ENCODE assay signal across 40 mouse cellular contexts in the genomic region with DNA sequence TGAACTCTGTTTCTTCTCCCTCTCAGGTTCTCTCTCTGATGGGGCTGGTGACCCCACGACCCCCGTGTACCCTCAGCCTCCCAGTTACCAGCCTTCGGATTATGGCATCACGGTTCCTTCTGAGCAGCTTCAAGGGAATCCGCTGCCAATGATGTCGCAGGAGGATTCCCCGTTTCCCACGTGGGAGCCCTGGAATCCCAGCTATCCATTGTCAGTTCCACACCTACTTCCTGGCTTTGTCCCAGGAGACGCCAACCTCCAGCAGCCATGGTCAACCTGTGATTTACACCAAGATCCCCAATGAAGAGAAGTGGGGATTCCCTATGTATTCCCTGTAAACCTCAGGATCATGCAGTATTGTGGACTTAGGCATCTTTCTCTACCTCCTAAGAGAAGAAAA. TPM values are rescaled to one million over a fixed set of nuclear protein-coding genes. Genes with fewer than 3 reads are reported as not detected.
"Had no signal": no experiment of that assay in that cellular context is flagged by ENCODE, and none has a peak within 500 bp of the region (broad histone marks: within the 10 kb centered on the region; RNA-seq: fewer than 3 reads in every experiment).

No protein-coding gene starts in this region.

- H3K27me3 ChIP-seq: heart, embryonic 13.5 days; heart, embryonic 15.5 days; hindbrain, embryonic 12.5 days; intestine, embryonic 15.5 days; kidney, embryonic 15.5 days; limb, embryonic 12.5 days; liver, embryonic 13.5 days; liver, embryonic 15.5 days had no signal

- H3K9me3 ChIP-seq: heart, embryonic 13.5 days; heart, embryonic 15.5 days; hindbrain, embryonic 10.5 days; hindbrain, embryonic 12.5 days; intestine, embryonic 15.5 days; kidney, embryonic 15.5 days; limb, embryonic 12.5 days; liver, embryonic 13.5 days; liver, embryonic 15.5 days had no signal

- DNase-seq: gastrocnemius, adult 2 months; gastrocnemius, postnatal 10 days; gastrocnemius, postnatal 25 days; heart, postnatal 14 days; heart, postnatal 4 days; kidney, adult 11 months; kidney, adult 2 months; kidney, adult 9 months; kidney, postnatal 14 days; kidney, postnatal 36 days; layer of hippocampus, adult 9-11 months; liver; liver, embryonic 13.5 days had no signal

- H3K4me2 ChIP-seq: heart, embryonic 11.5 days; heart, embryonic 13.5 days; heart, embryonic 15.5 days; hindbrain, embryonic 12.5 days; hindbrain, embryonic 14.5 days; intestine, embryonic 15.5 days; kidney, embryonic 15.5 days; limb, embryonic 12.5 days; liver, embryonic 11.5 days; liver, embryonic 13.5 days; liver, embryonic 15.5 days had no signal

- H3K9ac ChIP-seq: heart, embryonic 13.5 days; heart, embryonic 15.5 days; hindbrain, embryonic 12.5 days; hindbrain, embryonic 14.5 days; intestine, embryonic 15.5 days; kidney, embryonic 15.5 days; limb, embryonic 12.5 days; liver, embryonic 13.5 days; liver, embryonic 15.5 days had no signal

- H3K4me1 ChIP-seq: heart, embryonic 13.5 days; heart, embryonic 15.5 days; hindbrain, embryonic 10.5 days; hindbrain, embryonic 12.5 days; intestine, embryonic 15.5 days; kidney, embryonic 15.5 days; limb, embryonic 12.5 days; liver, embryonic 13.5 days; liver, embryonic 15.5 days had no signal

- ATAC-seq: hindbrain, embryonic 16.5 days; inflammation-experienced regulatory T-cells, adult 6 months; intestine, embryonic 15.5 days had no signal

- H3K36me3 ChIP-seq: heart, embryonic 13.5 days; heart, embryonic 15.5 days; hindbrain, embryonic 10.5 days; hindbrain, embryonic 12.5 days; intestine, embryonic 15.5 days; kidney, embryonic 15.5 days; limb, embryonic 12.5 days; liver, embryonic 13.5 days; liver, embryonic 15.5 days had no signal

- H3K27ac ChIP-seq: gastrocnemius, adult 2 months; heart, embryonic 13.5 days; heart, embryonic 15.5 days; hindbrain, embryonic 10.5 days; hindbrain, embryonic 12.5 days; hindbrain, embryonic 14.5 days; intestine, embryonic 15.5 days; kidney, embryonic 15.5 days; kidney, postnatal 0 days; left cerebral cortex, adult 2 months; limb, embryonic 12.5 days; liver, embryonic 13.5 days; liver, embryonic 15.5 days had no signal

- H3K4me3 ChIP-seq: gastrocnemius, adult 2 months; heart, embryonic 13.5 days; heart, embryonic 15.5 days; hindbrain, embryonic 10.5 days; hindbrain, embryonic 12.5 days; intestine, embryonic 15.5 days; kidney, embryonic 15.5 days; left cerebral cortex, adult 2 months; limb, embryonic 12.5 days; liver, embryonic 13.5 days; liver, embryonic 15.5 days had no signal

RNA-seq across cellular contexts. Expression of a gene that starts 14.4 kb away (rescaled TPM):
- total RNA-seq: gastrocnemius, adult 2 months; gastrocnemius, postnatal 10 days; gastrocnemius, postnatal 25 days; gastrocnemius, postnatal 4 days; granulocyte monocyte progenitor cell, adult 5-6 weeks; heart, adult 8-10 months; heart, postnatal 14 days; heart, postnatal 4 days; layer of hippocampus, adult 18-20 months; layer of hippocampus, adult 8-10 months; layer of hippocampus, postnatal 14 days; left cerebral cortex, adult 2 months; left cerebral cortex, postnatal 14 days; left cerebral cortex, postnatal 36 days had no signal
- polyA plus RNA-seq: frontal cortex, adult 2 months; heart, embryonic 11.5 days; heart, embryonic 13.5 days; heart, embryonic 15.5 days; heart, postnatal 0 days; hindbrain, embryonic 10.5 days; hindbrain, embryonic 12.5 days; hindbrain, embryonic 14.5 days; hindbrain, embryonic 16.5 days; inflammation-experienced regulatory T-cells, adult 6 months; intestine, embryonic 15.5 days; kidney, adult 2 months; kidney, embryonic 15.5 days; kidney, postnatal 0 days; large intestine, adult 2 months; limb, embryonic 12.5 days; limb, embryonic 14.5 days; liver, embryonic 11.5 days; liver, embryonic 13.5 days; liver, embryonic 15.5 days had no signal

RNA-seq across cellular contexts. Expression of a gene that starts 28.2 kb away (rescaled TPM):
- total RNA-seq: gastrocnemius, adult 2 months; gastrocnemius, postnatal 10 days; gastrocnemius, postnatal 25 days; gastrocnemius, postnatal 4 days; heart, postnatal 14 days; heart, postnatal 4 days; layer of hippocampus, adult 18-20 months; layer of hippocampus, postnatal 14 days; left cerebral cortex, adult 2 months; left cerebral cortex, postnatal 14 days; left cerebral cortex, postnatal 36 days had no signal
- polyA plus RNA-seq: hindbrain, embryonic 10.5 days; inflammation-experienced regulatory T-cells, adult 6 months had no signal
